Mouse (Mus musculus): ENCODE results near the gene Mob2.

DNA sequence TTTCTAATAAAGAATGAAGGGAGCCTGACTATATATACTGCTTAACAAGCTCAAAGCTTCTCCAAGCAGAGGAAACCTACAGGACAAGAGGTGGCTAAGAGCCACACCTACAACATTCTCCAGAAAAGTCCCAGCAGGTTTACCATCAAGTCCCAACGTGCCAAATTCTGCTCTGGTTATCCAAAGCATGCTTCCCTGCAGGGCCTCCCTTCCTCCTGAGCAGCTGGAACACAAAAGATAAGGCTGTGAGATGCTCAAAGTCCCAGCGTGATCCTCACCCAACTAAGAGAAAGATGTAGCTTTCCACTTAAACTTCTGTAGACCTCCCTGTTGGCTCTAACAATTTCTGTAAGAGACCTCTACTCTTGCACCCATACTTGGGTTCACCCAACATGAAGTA, 1.8 kb downstream of the Mob2 start:
- TF ChIP-seq POLR2A (IDR thresholded peaks at IDR 0.05; ENCODE audit: insufficient read depth, low read length) = no peak
- TF ChIP-seq CTCF (IDR thresholded peaks at IDR 0.05; ENCODE audit: low read depth, low read length) = no peak
